Mouse (Mus musculus) C2C12 (cell line): ENCODE measurements around the gene Rassf3. TPM values are rescaled to one million over a fixed set of nuclear protein-coding genes. Genes with fewer than 3 reads are reported as not detected.

Source experiments
- H3K27me3 ChIP-seq: one replicate; pipeline ENCODE4 v1.6.1; 2011; ENCODE audit not compliant: control insufficient read depth, insufficient read depth, insufficient read length
- H3K36me3 ChIP-seq: one replicate; pipeline ENCODE4 v1.6.1; 2011; ENCODE audit not compliant: control insufficient read depth, insufficient read depth
- H3K4me3 ChIP-seq: one replicate; pipeline ENCODE4 v1.5.1; 2011; ENCODE audit warnings: mild to moderate bottlenecking, control low read depth; ENCODE audit not compliant: poor library complexity, insufficient read depth, severe bottlenecking
- H3K79me2 ChIP-seq: one replicate; pipeline ENCODE4 v1.6.1; 2011; ENCODE audit not compliant: control insufficient read depth, insufficient read depth
- H3K79me3 ChIP-seq: one replicate; pipeline ENCODE4 v1.6.1; 2011; ENCODE audit warnings: low read depth, control low read depth
- H3ac ChIP-seq: one replicate; pipeline ENCODE3; 2011; ENCODE audit warnings: low read depth; ENCODE audit not compliant: control insufficient read depth, insufficient read length
- CEBPB ChIP-seq: IDR thresholded peaks from one replicate; pipeline ENCODE4 v1.6.1; 2011; ENCODE audit warnings: low read depth, mild to moderate bottlenecking, control low read depth, moderate library complexity
- CTCF ChIP-seq: IDR thresholded peaks from one replicate; pipeline ENCODE4 v1.5.1; 2011; ENCODE audit not compliant: control insufficient read depth, insufficient read depth, insufficient read length
- FOSL1 ChIP-seq: IDR thresholded peaks from one replicate; pipeline ENCODE4 v1.8.0; 2011; ENCODE audit warnings: mild to moderate bottlenecking, low read length; ENCODE audit not compliant: poor library complexity, insufficient read depth, severe bottlenecking
- MAX ChIP-seq: IDR thresholded peaks from one replicate; pipeline ENCODE4 v1.6.1; 2011; ENCODE audit warnings: mild to moderate bottlenecking, control low read depth
- MYOD1 ChIP-seq: IDR thresholded peaks from one replicate; pipeline ENCODE4 v1.6.1; 2011; ENCODE audit warnings: low read depth; ENCODE audit not compliant: control insufficient read depth, insufficient read length
- MYOG ChIP-seq: IDR thresholded peaks from one replicate; pipeline ENCODE4 v1.6.1; 2011; ENCODE audit not compliant: control insufficient read depth, insufficient read length; ENCODE audit errors: extremely low read depth
- USF1 ChIP-seq: IDR thresholded peaks from one replicate; pipeline ENCODE4 v1.6.1; 2011; ENCODE audit warnings: low read depth, mild to moderate bottlenecking, control low read depth, moderate library complexity
- polyA plus RNA-seq: library from polyadenylated mRNA; unstranded; fragments of >200 nt; fragmentation: generic; extraction: Trizol; gene quantifications from one replicate; pipeline ENCODE4 v1.2.1, GENCODE M21; 2012; ENCODE audit warnings: missing spikeins

The Rassf3 gene
- polyA plus RNA-seq, 1 experiment: 8.9 TPM

GRCm38 (mm10) chr10:121493374-121494162 lies 17.4 kb upstream of the Rassf3 start:
- no peaks in the 10 kb centered on the region for H3K79me3 ChIP-seq
- H3K36me3 ChIP-seq: no peaks in the 10 kb centered on the region
- no peaks in the 10 kb centered on the region for H3K79me2 ChIP-seq
- TF ChIP-seq MYOG (no peak), FOSL1 (no peak), MYOD1 (no peak), MAX (no peak), USF1 (no peak), CTCF (no peak), CEBPB (no peak)
- no peak overlapping the region for H3K4me3 ChIP-seq
- no peak overlapping the region for H3ac ChIP-seq
- H3K27me3 ChIP-seq: no peaks in the 10 kb centered on the region

DNA sequence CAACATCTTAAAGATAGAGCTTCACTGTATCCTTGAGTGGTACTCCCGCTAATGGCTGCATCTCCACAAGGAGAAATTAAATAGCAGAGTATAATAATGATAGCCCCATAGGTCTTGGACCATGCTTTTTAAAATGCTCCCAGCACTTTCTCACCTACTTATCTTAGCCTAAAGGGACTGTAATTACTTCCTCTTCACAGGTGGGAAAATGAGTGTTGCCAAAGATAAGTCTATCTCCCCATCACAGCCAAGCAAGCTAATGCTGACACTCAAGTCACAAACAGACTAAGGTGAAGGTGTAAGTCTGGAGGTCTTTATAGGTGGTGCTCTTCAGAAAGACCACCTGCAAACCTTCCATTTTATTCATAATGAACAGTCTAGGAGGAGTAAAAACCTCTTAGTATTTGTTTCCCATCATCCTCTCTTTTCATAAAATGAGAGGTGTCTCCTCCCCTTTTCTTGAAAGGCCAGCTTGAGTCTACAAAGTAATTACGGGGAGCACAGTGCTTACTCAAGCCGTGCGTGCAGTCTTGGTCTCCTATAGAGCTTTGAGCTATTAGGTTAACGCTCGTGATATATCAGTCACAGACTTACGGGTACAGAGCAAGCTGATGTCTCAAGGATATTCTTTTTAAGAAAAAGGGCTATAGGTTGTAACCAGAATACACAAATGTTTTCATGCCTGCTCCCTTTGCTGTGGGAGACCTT lies 16.6 kb upstream of the Rassf3 start:
- no peaks in the 10 kb centered on the region for H3K79me2 ChIP-seq
- no peaks in the 10 kb centered on the region for H3K79me3 ChIP-seq
- no peak overlapping the region for H3ac ChIP-seq
- no peaks in the 10 kb centered on the region for H3K36me3 ChIP-seq
- no peaks in the 10 kb centered on the region for H3K27me3 ChIP-seq
- no peak overlapping the region for H3K4me3 ChIP-seq
- no peak for TF ChIP-seq MAX
- TF ChIP-seq CEBPB: no peak
- TF ChIP-seq MYOG: no peak
- no peak for TF ChIP-seq MYOD1

DNA sequence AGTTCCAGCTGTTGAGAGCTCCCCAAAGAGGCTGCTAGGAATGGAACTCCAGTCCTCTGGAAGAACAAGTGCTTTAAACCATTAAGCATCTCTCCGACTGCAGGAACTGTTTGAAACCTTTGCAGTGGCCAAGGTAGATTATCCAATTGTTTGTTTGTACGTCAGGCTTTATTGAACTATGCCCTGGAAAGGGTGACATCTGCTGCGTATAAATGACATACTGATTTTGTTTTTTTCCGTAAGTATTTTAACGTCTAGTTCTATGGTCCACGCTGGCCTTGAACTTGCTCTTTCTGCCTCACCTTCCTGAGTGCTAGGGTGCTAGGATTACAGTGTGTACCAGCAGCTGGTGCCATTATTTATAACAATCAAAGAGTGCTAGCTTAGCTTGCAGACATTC lies 13.8 kb upstream of the Rassf3 start:
- no peak for TF ChIP-seq MAX
- no peak for TF ChIP-seq MYOD1
- H3K36me3 ChIP-seq: no peaks in the 10 kb centered on the region
- no peaks in the 10 kb centered on the region for H3K27me3 ChIP-seq
- no peaks in the 10 kb centered on the region for H3K79me3 ChIP-seq
- H3K79me2 ChIP-seq: no peaks in the 10 kb centered on the region
- no peak overlapping the region for H3ac ChIP-seq
- H3K4me3 ChIP-seq: no peak overlapping the region

GRCm38 (mm10) chr10:121488623-121489299 lies 12.6 kb upstream of the Rassf3 start:
- Histone ChIP-seq H3ac (no peak overlapping the region), H3K79me2 (no peaks in the 10 kb centered on the region), H3K4me3 (no peak overlapping the region), H3K27me3 (no peaks in the 10 kb centered on the region), H3K79me3 (no peaks in the 10 kb centered on the region), H3K36me3 (no peaks in the 10 kb centered on the region)
- no peak for TF ChIP-seq CEBPB
- no peak for TF ChIP-seq CTCF
- no peak for TF ChIP-seq USF1
- no peak for TF ChIP-seq MYOD1
- no peak for TF ChIP-seq MAX

DNA sequence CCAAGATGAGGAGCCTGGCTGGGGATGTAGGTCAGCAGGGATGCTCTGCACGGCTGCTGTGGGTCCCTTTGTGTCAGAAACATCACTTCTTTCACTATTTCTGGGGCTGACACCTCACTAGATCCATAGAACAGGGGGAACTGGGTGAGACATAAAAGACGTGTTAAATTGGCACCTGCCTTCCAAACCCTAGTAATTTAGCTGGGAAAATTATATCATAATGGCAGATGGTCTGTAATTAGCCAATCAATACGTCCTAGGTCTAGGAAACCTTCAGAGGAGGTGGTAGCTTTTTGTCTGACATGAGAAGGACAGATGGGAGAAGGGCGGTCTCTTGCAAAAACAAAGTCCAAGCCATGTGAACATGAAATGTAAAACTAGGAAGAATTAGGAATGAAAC lies 11.6 kb upstream of the Rassf3 start:
- no peak overlapping the region for H3K4me3 ChIP-seq
- H3ac ChIP-seq: no peak overlapping the region
- no peaks in the 10 kb centered on the region for H3K27me3 ChIP-seq
- H3K36me3 ChIP-seq: no peaks in the 10 kb centered on the region
- H3K79me3 ChIP-seq: no peaks in the 10 kb centered on the region
- no peak for TF ChIP-seq MYOD1
- TF ChIP-seq MAX: no peak
- no peak for TF ChIP-seq FOSL1
- no peak for TF ChIP-seq MYOG
- TF ChIP-seq CTCF: no peak
- TF ChIP-seq CEBPB: no peak
- no peak for TF ChIP-seq USF1
- H3K79me2 ChIP-seq: no peaks in the 10 kb centered on the region
